ENCODE assay signal across 16 mouse cellular contexts in genomic region chr5:25119148-25119547, GRCm38 (mm10). TPM values are rescaled to one million over a fixed set of nuclear protein-coding genes. Genes with fewer than 3 reads are reported as not detected.
DNase-seq lines count a peak whose midpoint lies in the region; ATAC-seq and TF ChIP-seq lines count a peak whose summit lies in the region.
"Had no signal": no experiment of that assay in that cellular context is flagged by ENCODE, and none has a peak within 500 bp of the region (broad histone marks: within the 10 kb centered on the region; RNA-seq: fewer than 3 reads in every experiment).

No protein-coding gene starts in this region.

- H3K4me3 ChIP-seq in heart, embryonic 12.5 days: no peak overlapping the region
- no peak overlapping the region for H3K4me3 ChIP-seq in midbrain, embryonic 15.5 days
- no peak overlapping the region for H3K4me3 ChIP-seq in midbrain, embryonic 10.5 days
- no peak overlapping the region for H3K4me3 ChIP-seq in cortical plate, adult 2 months (ENCODE audit: insufficient read depth, low read length)
- no peak overlapping the region for H3K4me3 ChIP-seq in midbrain, postnatal 0 days (ENCODE audit: low read depth, low read length)
- H3K4me3 ChIP-seq: hindbrain, embryonic 12.5 days; limb, embryonic 12.5 days; myocyte had no signal

- H3K9ac ChIP-seq in heart, embryonic 12.5 days: no peak overlapping the region
- H3K9ac ChIP-seq in midbrain, embryonic 15.5 days: no peak overlapping the region
- no peak overlapping the region for H3K9ac ChIP-seq in midbrain, postnatal 0 days (replicated peaks; ENCODE audit: low read length, poor library complexity, severe bottlenecking)
- H3K9ac ChIP-seq: hindbrain, embryonic 12.5 days; limb, embryonic 12.5 days; liver, embryonic 14.5 days had no signal

- 78% methylated on average over 5 of the region's 5 CpGs for WGBS in heart, embryonic 12.5 days
- 58% methylated on average over 5 of the region's 5 CpGs for WGBS in midbrain, embryonic 15.5 days
- WGBS in midbrain, embryonic 10.5 days: 75% methylated on average over 5 of the region's 5 CpGs
- WGBS in midbrain, postnatal 0 days: 43% methylated on average over 5 of the region's 5 CpGs

- H3K4me1 ChIP-seq in heart, embryonic 12.5 days (replicated peaks): no peaks in the 10 kb centered on the region
- H3K4me1 ChIP-seq in midbrain, embryonic 15.5 days: peaks cover 5% of the 10 kb centered on the region; the same call in 1 of the 2 replicates
- peaks cover 5% of the 10 kb centered on the region; the same call in 1 of the 2 replicates for H3K4me1 ChIP-seq in midbrain, embryonic 10.5 days
- peaks cover 10% of the 10 kb centered on the region for H3K4me1 ChIP-seq in cortical plate, adult 2 months (ENCODE audit: control insufficient read depth, insufficient read depth, low read length)
- H3K4me1 ChIP-seq in midbrain, postnatal 0 days (ENCODE audit: insufficient read depth, low read length): no peaks in the 10 kb centered on the region; the same call in 1 of the 2 replicates
- H3K4me1 ChIP-seq: hindbrain, embryonic 12.5 days; limb, embryonic 12.5 days had no signal

- DNase-seq in heart, adult 11 months: peak; percentile 18
- DNase-seq in midbrain, embryonic 10.5 days (ENCODE audit: low spot score): no peak
- DNase-seq in midbrain, postnatal 0 days (ENCODE audit: low spot score): peak; percentile 49
- no peak for DNase-seq in kidney, postnatal 4 days
- no peak for DNase-seq in cerebellum, postnatal 14 days
- DNase-seq: cerebellum, adult 18-20 months; kidney, adult 11 months; kidney, postnatal 36 days had no signal

- no peak for ATAC-seq in heart, embryonic 12.5 days (ENCODE audit: insufficient number of reproducible peaks, low FRiP score)
- peak; percentile 65 for ATAC-seq in midbrain, embryonic 15.5 days (replicated peaks)
- ATAC-seq in midbrain, postnatal 0 days (ENCODE audit: low FRiP score): no peak
- ATAC-seq: lung, postnatal 0 days had no signal

- no peak overlapping the region for H3K4me2 ChIP-seq in heart, embryonic 12.5 days
- H3K4me2 ChIP-seq in midbrain, embryonic 15.5 days: no peak overlapping the region
- H3K4me2 ChIP-seq in midbrain, postnatal 0 days (ENCODE audit: low read depth, low read length, poor library complexity, severe bottlenecking): no peak overlapping the region
- H3K4me2 ChIP-seq: hindbrain, embryonic 12.5 days; limb, embryonic 12.5 days had no signal

- no peak overlapping the region for H3K27ac ChIP-seq in heart, embryonic 12.5 days (ENCODE audit: poor library complexity, severe bottlenecking)
- H3K27ac ChIP-seq in midbrain, embryonic 15.5 days: no peak overlapping the region
- H3K27ac ChIP-seq in midbrain, embryonic 10.5 days (replicated peaks): no peak overlapping the region
- no peak overlapping the region for H3K27ac ChIP-seq in cortical plate, adult 2 months (ENCODE audit: insufficient read depth, low read length)
- H3K27ac ChIP-seq in midbrain, postnatal 0 days (ENCODE audit: low read depth, low read length): no peak overlapping the region
- H3K27ac ChIP-seq: hindbrain, embryonic 12.5 days; limb, embryonic 12.5 days; liver, embryonic 14.5 days had no signal

- TF ChIP-seq CTCF in cortical plate, adult 2 months (IDR thresholded peaks at IDR 0.05; ENCODE audit: extremely low read depth, insufficient read depth, low read length): no peak
- no peak for TF ChIP-seq CTCF in midbrain, postnatal 0 days (IDR thresholded peaks at IDR 0.05)

- 0 out of 2 replicates have a peak, but pooled peaks have one; percentile 31 for TF ChIP-seq POLR2A in cortical plate, adult 2 months (IDR thresholded peaks at IDR 0.05; ENCODE audit: extremely low read depth, insufficient read depth, low read length)

- no peaks in the 10 kb centered on the region for H3K27me3 ChIP-seq in heart, embryonic 12.5 days (replicated peaks)
- H3K27me3 ChIP-seq in midbrain, embryonic 15.5 days (replicated peaks): no peaks in the 10 kb centered on the region
- no peaks in the 10 kb centered on the region for H3K27me3 ChIP-seq in midbrain, embryonic 10.5 days (ENCODE audit: low read depth, poor library complexity, severe bottlenecking)
- H3K27me3 ChIP-seq in midbrain, postnatal 0 days (ENCODE audit: insufficient read depth, low read length): no peaks in the 10 kb centered on the region
- H3K27me3 ChIP-seq: hindbrain, embryonic 12.5 days; limb, embryonic 12.5 days had no signal

- H3K9me3 ChIP-seq in heart, embryonic 12.5 days (replicated peaks): no peaks in the 10 kb centered on the region
- H3K9me3 ChIP-seq in midbrain, embryonic 15.5 days: no peaks in the 10 kb centered on the region
- no peaks in the 10 kb centered on the region for H3K9me3 ChIP-seq in midbrain, embryonic 10.5 days (replicated peaks)
- H3K9me3 ChIP-seq in midbrain, postnatal 0 days (ENCODE audit: low read length): no peaks in the 10 kb centered on the region
- H3K9me3 ChIP-seq: hindbrain, embryonic 12.5 days; limb, embryonic 12.5 days had no signal

- no peaks in the 10 kb centered on the region for H3K36me3 ChIP-seq in heart, embryonic 12.5 days
- H3K36me3 ChIP-seq in midbrain, embryonic 15.5 days (replicated peaks): no peaks in the 10 kb centered on the region
- no peaks in the 10 kb centered on the region for H3K36me3 ChIP-seq in midbrain, embryonic 10.5 days
- no peaks in the 10 kb centered on the region for H3K36me3 ChIP-seq in midbrain, postnatal 0 days (ENCODE audit: insufficient read depth, low read length)
- H3K36me3 ChIP-seq: hindbrain, embryonic 12.5 days; limb, embryonic 12.5 days had no signal

RNA-seq across cellular contexts. Expression of gene Prkag2, which starts 18.7 kb away (rescaled TPM):
- 105 and 107 TPM in 2 replicates for polyA plus RNA-seq in heart, embryonic 12.5 days (2016; fragmentation: Nextera tagmentation; extraction: Ambion mirVana)
- polyA plus RNA-seq in midbrain, embryonic 15.5 days (2015; fragmentation: Nextera tagmentation; extraction: Ambion mirVana): 93.7 and 102 TPM in 2 replicates
- 48.7 and 49.6 TPM in 2 replicates for polyA plus RNA-seq in midbrain, embryonic 10.5 days (2016; fragmentation: Nextera tagmentation; extraction: Ambion mirVana)
- 103 and 117 TPM in 2 replicates for polyA plus RNA-seq in cortical plate, adult 2 months (2012; rRNA removed)
- 51.6 and 63.1 TPM in 2 replicates for total RNA-seq in midbrain, postnatal 0 days (2014; rRNA removed)
- polyA plus RNA-seq in midbrain, postnatal 0 days (2015; fragmentation: Nextera tagmentation; extraction: Ambion mirVana): 101 and 103 TPM in 2 replicates

Comparison
In these comparisons a context has a peak if more than half of its experiments do, and no peak if none do; other contexts are left out.
1. DNase-seq: peak in heart, adult 11 months (single experiment) and midbrain, postnatal 0 days (single experiment); none in midbrain, embryonic 10.5 days (single experiment), kidney, postnatal 4 days (0 of 2) and cerebellum, postnatal 14 days (0 of 2).